Mouse (Mus musculus): Measurements from ENCODE around the gene Hus1b.

Gene Hus1b

DNA sequence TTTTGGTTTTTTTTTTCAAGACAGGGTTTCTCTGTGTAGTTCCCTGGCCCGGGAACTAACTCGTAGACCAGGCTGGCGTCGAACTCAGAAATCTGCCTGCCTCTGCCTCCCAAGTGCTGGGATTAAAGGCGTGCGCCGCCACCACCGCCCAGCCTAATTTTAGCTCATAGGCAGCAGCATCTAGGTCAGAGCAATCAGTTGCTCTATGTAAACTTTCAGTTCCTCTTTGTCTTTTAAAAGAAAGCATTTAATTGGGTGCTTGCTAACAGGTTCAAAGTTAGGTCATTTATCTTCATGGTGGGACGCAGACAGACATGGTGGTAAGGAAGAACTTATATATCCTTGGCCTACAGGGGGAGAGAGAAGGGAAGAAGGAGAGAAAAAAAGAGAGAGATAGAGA, 1.6 kb upstream of the Hus1b start:
- peak; percentile 67 for DNase-seq (ENCODE audit: low read depth, low spot score)

DNA sequence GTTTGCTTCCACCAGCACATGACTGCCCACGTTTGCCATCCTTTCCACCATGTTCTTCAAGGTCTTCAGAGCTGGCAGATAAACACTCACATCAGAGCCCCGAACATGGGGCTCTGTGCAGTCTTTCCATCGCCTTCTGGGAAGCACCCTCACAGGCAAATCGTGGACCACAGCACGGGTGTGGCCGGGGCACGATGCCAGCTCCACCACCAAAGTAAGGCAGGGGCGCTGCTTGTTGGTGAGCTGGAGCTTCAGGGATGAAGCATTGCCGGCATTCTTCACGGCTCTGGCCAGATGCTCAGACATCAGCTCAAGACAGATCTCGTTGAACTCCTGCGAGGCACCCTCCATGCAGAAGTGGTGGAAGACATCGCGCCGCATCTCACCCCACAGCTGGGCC, 430 bp downstream of the Hus1b start:
- DNase-seq (ENCODE audit: low read depth, low spot score): no peak

DNA sequence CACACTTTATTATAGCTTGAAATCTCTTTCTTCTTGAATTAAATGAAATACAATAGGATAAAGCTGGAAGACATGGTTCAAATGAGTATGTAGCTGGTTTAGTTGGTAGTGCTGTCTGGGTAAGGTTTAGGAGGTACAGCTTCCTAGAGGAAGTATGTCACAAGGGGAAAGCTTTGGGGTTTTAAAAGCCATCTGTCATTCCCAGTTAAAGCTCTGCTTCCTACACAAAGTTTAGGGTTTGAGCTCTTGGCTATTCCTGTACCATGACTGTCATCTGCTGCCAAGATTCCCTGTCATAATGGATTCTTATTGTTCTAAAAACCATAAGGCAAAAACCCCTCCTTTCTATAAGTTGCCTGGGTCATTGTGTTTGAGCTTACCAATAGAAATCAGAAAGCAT, 1.8 kb downstream of the Hus1b start:
- no peak for DNase-seq (ENCODE audit: low read depth, low spot score)

DNA sequence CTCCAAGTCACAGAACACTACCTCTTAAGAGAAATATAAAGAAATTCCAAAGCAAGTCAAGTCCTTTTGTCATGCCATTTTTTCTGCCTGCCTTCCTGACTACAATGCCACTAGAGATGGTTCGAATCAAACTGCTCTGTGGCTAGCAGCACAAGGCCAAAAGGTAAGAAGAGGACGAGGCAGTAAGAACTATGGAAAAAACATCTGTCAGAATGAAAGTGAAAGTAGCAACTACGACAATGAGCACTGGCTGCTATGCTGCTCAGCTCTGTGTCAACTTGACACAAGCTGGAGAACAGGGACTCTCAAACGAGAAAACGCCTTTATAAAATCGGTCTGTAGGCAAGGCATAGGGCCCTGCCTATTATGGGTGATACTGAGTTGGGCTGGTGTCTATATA, 14.6 kb downstream of the Hus1b start:
- DNase-seq (ENCODE audit: low read depth, low spot score): peak; percentile 72

DNA sequence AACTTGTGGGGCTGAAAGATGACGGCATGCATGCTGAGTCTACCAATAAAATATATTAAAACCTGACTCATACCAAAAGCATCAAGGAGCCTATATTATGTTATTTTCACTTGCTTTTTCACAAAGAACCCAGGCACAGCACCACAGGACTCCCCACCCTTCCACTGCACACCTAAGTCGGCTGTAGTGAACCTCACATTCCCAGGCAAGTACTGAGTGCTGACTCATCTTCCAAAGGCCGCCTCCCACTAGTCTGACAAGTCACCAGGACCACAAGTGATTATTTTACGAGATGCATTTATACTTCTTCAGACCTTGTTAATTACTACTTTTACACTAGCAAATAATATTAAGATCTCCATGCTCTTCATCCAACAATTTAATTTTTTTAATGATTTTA, 15.9 kb downstream of the Hus1b start:
- DNase-seq (ENCODE audit: low read depth, low spot score): no peak

DNA sequence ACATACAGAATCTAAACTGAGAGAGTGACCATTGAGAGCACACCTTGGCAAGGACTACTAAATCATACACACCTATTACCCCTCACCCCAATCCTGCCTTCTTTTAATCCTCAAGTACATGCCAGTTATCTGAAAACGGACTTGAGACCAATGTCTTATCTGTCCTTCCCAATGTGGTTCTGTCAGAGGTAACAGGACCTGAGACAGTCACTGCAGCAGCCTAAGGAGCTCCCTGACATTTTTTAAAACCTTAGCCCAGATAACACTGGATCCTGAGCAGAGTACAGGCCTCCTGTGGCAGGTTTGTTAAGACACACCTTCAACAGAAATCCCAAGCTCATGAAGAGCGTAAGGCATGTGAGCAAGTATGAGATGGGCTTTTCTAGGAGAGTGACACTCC, 18.4 kb downstream of the Hus1b start:
- DNase-seq (ENCODE audit: low read depth, low spot score): no peak

- DNase-seq (ENCODE audit: low read depth, low spot score): no peak
Measured at GRCm38 (mm10) chr13:30924269-30924668, 23.3 kb downstream of the Hus1b start.

DNA sequence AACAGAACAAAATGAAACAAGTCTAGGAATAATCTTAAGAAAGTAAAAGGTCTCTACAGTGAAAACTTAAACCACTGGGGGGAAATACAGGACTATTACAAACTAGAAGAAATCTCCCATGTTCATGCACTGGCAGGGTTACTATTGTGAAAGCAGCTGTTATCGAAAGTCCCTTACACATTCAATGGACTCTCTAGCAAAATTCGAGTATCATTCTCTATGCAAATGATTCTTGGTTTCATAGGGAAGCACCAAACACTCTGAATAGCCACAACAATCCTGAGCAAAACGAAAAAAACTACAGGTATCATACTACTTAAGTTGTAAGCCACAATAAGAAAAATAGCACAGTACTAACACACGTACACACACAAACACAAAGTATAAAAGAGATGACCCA, 25.6 kb downstream of the Hus1b start:
- DNase-seq (ENCODE audit: low read depth, low spot score): peak; percentile 51

DNA sequence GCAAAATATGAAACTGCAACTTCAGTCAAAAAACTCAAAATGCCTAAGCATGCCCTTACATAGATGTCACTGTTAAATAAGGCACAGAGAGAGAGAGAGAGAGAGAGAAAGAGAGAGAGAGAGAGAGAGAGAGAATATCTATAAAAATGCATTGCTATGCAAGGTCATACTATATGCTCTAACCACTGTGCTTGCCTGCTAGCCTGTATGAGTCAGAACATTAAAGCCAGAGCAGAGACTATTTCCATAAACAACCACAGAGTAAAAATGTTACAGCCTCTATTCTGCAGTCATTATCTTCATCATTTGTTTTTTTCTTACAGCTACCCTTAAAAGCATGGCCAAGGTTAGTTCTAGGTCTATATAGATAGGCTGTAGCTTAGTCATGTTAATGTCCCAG, 33.8 kb downstream of the Hus1b start:
- DNase-seq (ENCODE audit: low read depth, low spot score): no peak

- peak; percentile 66 for DNase-seq (ENCODE audit: low read depth, low spot score)
Measured at GRCm38 (mm10) chr13:30913028-30913427, 34.5 kb downstream of the Hus1b start.

DNA sequence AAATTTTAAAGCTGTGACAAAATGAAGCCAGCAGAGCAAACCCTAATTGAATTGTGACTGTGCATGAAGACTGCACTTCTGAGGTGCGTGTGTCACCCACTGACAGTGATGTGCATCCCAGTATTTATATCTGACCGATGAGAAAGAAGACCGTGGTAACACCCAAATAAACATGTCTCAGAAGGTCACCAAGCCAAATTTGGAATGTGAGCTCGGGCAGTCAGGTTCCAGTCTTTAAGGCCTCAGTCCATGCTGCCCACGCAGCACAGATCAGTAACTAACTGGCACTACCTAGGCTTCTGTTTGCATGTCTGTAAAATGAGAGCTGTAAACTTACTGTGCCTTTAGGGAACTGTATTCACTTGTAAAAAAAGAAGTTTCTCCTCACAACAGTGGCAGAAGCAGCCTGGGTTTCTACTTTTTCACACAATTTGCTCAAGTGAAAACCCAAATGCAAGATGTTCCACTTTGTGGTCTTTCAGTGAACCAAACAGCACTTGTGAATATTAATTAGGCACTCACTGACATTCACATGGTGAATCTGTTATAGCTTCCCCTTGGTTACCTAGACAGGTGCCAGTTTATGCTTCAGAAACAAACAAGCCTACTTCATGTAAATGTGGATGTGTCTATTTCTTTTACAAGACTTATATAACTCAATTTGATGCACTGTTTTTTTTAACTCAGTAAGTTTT, 35.5 kb downstream of the Hus1b start:
- peak; percentile 68 for DNase-seq (ENCODE audit: low read depth, low spot score)

- no peak for DNase-seq (ENCODE audit: low read depth, low spot score)
Measured at GRCm38 (mm10) chr13:30910889-30911288, 36.7 kb downstream of the Hus1b start.

- no peak for DNase-seq (ENCODE audit: low read depth, low spot score)
Measured at GRCm38 (mm10) chr13:30902286-30902685, 45.3 kb downstream of the Hus1b start.

- peak; percentile 45 for DNase-seq (ENCODE audit: low read depth, low spot score)
Measured at GRCm38 (mm10) chr13:30901387-30902041, 46.0 kb downstream of the Hus1b start.

Measured in A20 (cell line).